Mouse (Mus musculus): ENCODE data around the gene Cox7a2. TPM values are rescaled to one million over a fixed set of nuclear protein-coding genes. Genes with fewer than 3 reads are reported as not detected.
A peak's percentile ranks its signal among the peaks of the same experiment; 100 is the strongest.

Cox7a2 gene
- polyA plus RNA-seq, 1 experiment from 2014 or later: 904 TPM

GRCm38 (mm10) chr9:79751846-79752245 lies 7.8 kb downstream of the Cox7a2 start:
- H3K36me3 ChIP-seq (ENCODE audit: control insufficient read depth, insufficient read depth, low read length): peaks cover 23% of the 10 kb centered on the region
- no peaks in the 10 kb centered on the region for H3K27me3 ChIP-seq (replicated peaks; ENCODE audit: control insufficient read depth, insufficient read depth, low read length)
- H3K4me2 ChIP-seq (ENCODE audit: low read length): no peak overlapping the region
- H3K27ac ChIP-seq (ENCODE audit: low read depth, low read length): no peak overlapping the region
- H3K9ac ChIP-seq (ENCODE audit: low read depth, low read length): no peak overlapping the region
- H3K4me1 ChIP-seq (ENCODE audit: control insufficient read depth, insufficient read depth, low read depth, low read length): no peaks in the 10 kb centered on the region
- no peak for ATAC-seq
- no peak overlapping the region for H3K4me3 ChIP-seq (ENCODE audit: low read length)
- 86% methylated on average over 8 of the region's 8 CpGs for WGBS
- no peaks in the 10 kb centered on the region for H3K9me3 ChIP-seq (ENCODE audit: control insufficient read depth, low read length)

- H3K4me1 ChIP-seq (ENCODE audit: control insufficient read depth, insufficient read depth, low read depth, low read length): no peaks in the 10 kb centered on the region
- H3K27ac ChIP-seq (ENCODE audit: low read depth, low read length): no peak overlapping the region
- no peak overlapping the region for H3K4me3 ChIP-seq (ENCODE audit: low read length)
- no peak for ATAC-seq
- peaks cover 23% of the 10 kb centered on the region for H3K36me3 ChIP-seq (ENCODE audit: control insufficient read depth, insufficient read depth, low read length)
- 91% methylated on average over 7 of the region's 7 CpGs for WGBS
- H3K9me3 ChIP-seq (ENCODE audit: control insufficient read depth, low read length): no peaks in the 10 kb centered on the region
- no peak overlapping the region for H3K9ac ChIP-seq (ENCODE audit: low read depth, low read length)
- H3K4me2 ChIP-seq (ENCODE audit: low read length): no peak overlapping the region
- H3K27me3 ChIP-seq (replicated peaks; ENCODE audit: control insufficient read depth, insufficient read depth, low read length): no peaks in the 10 kb centered on the region
These were observed 9.0 kb downstream of the Cox7a2 start for GRCm38 (mm10) chr9:79750709-79751108.

GRCm38 (mm10) chr9:79745036-79745435 lies 14.6 kb downstream of the Cox7a2 start:
- no peak for ATAC-seq
- Histone ChIP-seq H3K36me3 (ENCODE audit: control insufficient read depth, insufficient read depth, low read length) (no peaks in the 10 kb centered on the region), H3K27ac (ENCODE audit: low read depth, low read length) (no peak overlapping the region), H3K27me3 (replicated peaks; ENCODE audit: control insufficient read depth, insufficient read depth, low read length) (no peaks in the 10 kb centered on the region), H3K4me3 (ENCODE audit: low read length) (no peak overlapping the region), H3K4me1 (ENCODE audit: control insufficient read depth, insufficient read depth, low read depth, low read length) (no peaks in the 10 kb centered on the region), H3K9ac (ENCODE audit: low read depth, low read length) (no peak overlapping the region), H3K4me2 (ENCODE audit: low read length) (no peak overlapping the region), H3K9me3 (ENCODE audit: control insufficient read depth, low read length) (no peaks in the 10 kb centered on the region)
- 53% methylated on average over 4 of the region's 4 CpGs for whole genome bisulfite sequencing

GRCm38 (mm10) chr9:79735608-79736007 lies 24.1 kb downstream of the Cox7a2 start:
- H3K9ac ChIP-seq (ENCODE audit: low read depth, low read length): no peak overlapping the region
- no peaks in the 10 kb centered on the region for H3K9me3 ChIP-seq (ENCODE audit: control insufficient read depth, low read length)
- no peaks in the 10 kb centered on the region for H3K27me3 ChIP-seq (replicated peaks; ENCODE audit: control insufficient read depth, insufficient read depth, low read length)
- no peaks in the 10 kb centered on the region for H3K36me3 ChIP-seq (ENCODE audit: control insufficient read depth, insufficient read depth, low read length)
- H3K4me2 ChIP-seq (ENCODE audit: low read length): no peak overlapping the region
- ATAC-seq: no peak
- no peaks in the 10 kb centered on the region for H3K4me1 ChIP-seq (ENCODE audit: control insufficient read depth, insufficient read depth, low read depth, low read length)
- H3K27ac ChIP-seq (ENCODE audit: low read depth, low read length): no peak overlapping the region
- WGBS: 90% methylated on average over 6 of the region's 6 CpGs
- no peak overlapping the region for H3K4me3 ChIP-seq (ENCODE audit: low read length)

GRCm38 (mm10) chr9:79730301-79730700 lies 29.4 kb downstream of the Cox7a2 start:
- WGBS: 84% methylated on average over 5 of the region's 5 CpGs
- H3K27me3 ChIP-seq (replicated peaks; ENCODE audit: control insufficient read depth, insufficient read depth, low read length): no peaks in the 10 kb centered on the region
- no peaks in the 10 kb centered on the region for H3K36me3 ChIP-seq (ENCODE audit: control insufficient read depth, insufficient read depth, low read length)
- H3K4me1 ChIP-seq (ENCODE audit: control insufficient read depth, insufficient read depth, low read depth, low read length): no peaks in the 10 kb centered on the region
- no peak for ATAC-seq
- no peaks in the 10 kb centered on the region for H3K9me3 ChIP-seq (ENCODE audit: control insufficient read depth, low read length)
- no peak overlapping the region for H3K4me3 ChIP-seq (ENCODE audit: low read length)
- no peak overlapping the region for H3K4me2 ChIP-seq (ENCODE audit: low read length)
- no peak overlapping the region for H3K27ac ChIP-seq (ENCODE audit: low read depth, low read length)
- no peak overlapping the region for H3K9ac ChIP-seq (ENCODE audit: low read depth, low read length)

DNA sequence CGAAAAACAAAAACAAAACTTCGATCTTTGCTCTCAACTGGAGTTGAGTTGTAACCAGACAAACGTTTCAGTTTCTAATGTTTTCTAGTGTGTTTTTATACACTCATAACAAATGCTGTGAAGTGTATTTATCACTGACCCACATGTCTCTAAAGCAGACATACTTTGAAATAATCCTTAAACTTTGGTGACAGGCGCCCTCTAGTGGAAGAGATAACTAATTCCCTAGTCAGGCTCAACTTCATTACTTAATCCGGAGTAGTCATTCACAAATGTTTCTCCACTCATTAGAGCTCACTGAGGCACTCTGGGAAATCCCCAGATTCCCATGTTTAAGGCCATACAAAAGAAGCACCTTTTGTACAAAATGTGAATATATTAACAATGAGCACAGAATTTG lies 36.6 kb downstream of the Cox7a2 start:
- ATAC-seq: no peak
- H3K4me3 ChIP-seq (ENCODE audit: low read length): no peak overlapping the region
- 38% methylated on average over 5 of the region's 5 CpGs for WGBS

GRCm38 (mm10) chr9:79721056-79721455 lies 38.6 kb downstream of the Cox7a2 start:
- Histone ChIP-seq H3K27ac (ENCODE audit: low read depth, low read length) (no peak overlapping the region), H3K4me1 (ENCODE audit: control insufficient read depth, insufficient read depth, low read depth, low read length) (peaks cover 22% of the 10 kb centered on the region), H3K36me3 (ENCODE audit: control insufficient read depth, insufficient read depth, low read length) (no peaks in the 10 kb centered on the region), H3K4me3 (ENCODE audit: low read length) (peak overlapping the region; percentile 16), H3K4me2 (ENCODE audit: low read length) (peak overlapping the region; percentile 45), H3K27me3 (replicated peaks; ENCODE audit: control insufficient read depth, insufficient read depth, low read length) (peaks cover 15% of the 10 kb centered on the region), H3K9ac (ENCODE audit: low read depth, low read length) (no peak overlapping the region), H3K9me3 (ENCODE audit: control insufficient read depth, low read length) (no peaks in the 10 kb centered on the region)
- ATAC-seq: no peak; the same call in 1 of the 2 replicates
- WGBS: 8% methylated on average over 9 of the region's 9 CpGs

More for the DNA sequence above, 36.6 kb downstream of the Cox7a2 start:
- Histone ChIP-seq H3K4me2 (ENCODE audit: low read length) (no peak overlapping the region), H3K9ac (ENCODE audit: low read depth, low read length) (no peak overlapping the region), H3K4me1 (ENCODE audit: control insufficient read depth, insufficient read depth, low read depth, low read length) (peaks cover 9% of the 10 kb centered on the region), H3K36me3 (ENCODE audit: control insufficient read depth, insufficient read depth, low read length) (no peaks in the 10 kb centered on the region), H3K9me3 (ENCODE audit: control insufficient read depth, low read length) (no peaks in the 10 kb centered on the region), H3K27me3 (replicated peaks; ENCODE audit: control insufficient read depth, insufficient read depth, low read length) (peaks cover 15% of the 10 kb centered on the region), H3K27ac (ENCODE audit: low read depth, low read length) (no peak overlapping the region)

DNA sequence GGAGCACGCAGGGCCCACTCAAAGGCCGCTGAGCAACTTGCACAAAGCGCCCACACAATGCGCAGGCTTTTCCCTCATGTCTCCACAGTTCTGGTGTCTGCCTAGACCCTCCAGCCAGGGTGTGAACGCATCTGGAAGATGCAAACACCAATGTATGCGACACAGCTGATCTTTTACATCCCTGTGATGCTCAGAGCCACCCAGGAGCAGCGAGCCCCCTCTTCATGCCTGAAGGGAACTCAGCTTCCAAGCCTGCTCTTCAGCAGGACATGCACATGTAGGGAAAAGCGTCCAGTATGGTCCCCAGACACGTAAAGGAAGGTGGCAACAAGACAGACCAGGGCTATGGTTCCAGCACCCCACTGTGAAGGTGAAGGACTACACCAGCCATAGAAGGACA lies 39.5 kb downstream of the Cox7a2 start:
- ATAC-seq: no peak
- peaks cover 15% of the 10 kb centered on the region for H3K27me3 ChIP-seq (replicated peaks; ENCODE audit: control insufficient read depth, insufficient read depth, low read length)
- no peak overlapping the region for H3K27ac ChIP-seq (ENCODE audit: low read depth, low read length)
- peaks cover 22% of the 10 kb centered on the region for H3K4me1 ChIP-seq (ENCODE audit: control insufficient read depth, insufficient read depth, low read depth, low read length)
- no peak overlapping the region for H3K4me3 ChIP-seq (ENCODE audit: low read length)
- H3K9ac ChIP-seq (ENCODE audit: low read depth, low read length): no peak overlapping the region
- WGBS: 31% methylated on average over 9 of the region's 9 CpGs
- no peaks in the 10 kb centered on the region for H3K9me3 ChIP-seq (ENCODE audit: control insufficient read depth, low read length)
- H3K4me2 ChIP-seq (ENCODE audit: low read length): no peak overlapping the region
- no peaks in the 10 kb centered on the region for H3K36me3 ChIP-seq (ENCODE audit: control insufficient read depth, insufficient read depth, low read length)

GRCm38 (mm10) chr9:79719451-79719850 lies 40.2 kb downstream of the Cox7a2 start:
- Histone ChIP-seq H3K36me3 (ENCODE audit: control insufficient read depth, insufficient read depth, low read length) (no peaks in the 10 kb centered on the region), H3K9ac (ENCODE audit: low read depth, low read length) (peak overlapping the region; percentile 59), H3K9me3 (ENCODE audit: control insufficient read depth, low read length) (no peaks in the 10 kb centered on the region), H3K27ac (ENCODE audit: low read depth, low read length) (no peak overlapping the region), H3K4me3 (ENCODE audit: low read length) (peak overlapping the region; percentile 50), H3K4me1 (ENCODE audit: control insufficient read depth, insufficient read depth, low read depth, low read length) (peaks cover 23% of the 10 kb centered on the region), H3K4me2 (ENCODE audit: low read length) (peak overlapping the region; percentile 85), H3K27me3 (replicated peaks; ENCODE audit: control insufficient read depth, insufficient read depth, low read length) (peaks cover 15% of the 10 kb centered on the region)
- WGBS: 2% methylated on average over 28 of the region's 28 CpGs
- no peak for ATAC-seq

Measured in hindbrain, embryonic 16.5 days (tissue).